Comparison of ENCODE assay signal across 13 mouse cellular contexts in the genomic region with DNA sequence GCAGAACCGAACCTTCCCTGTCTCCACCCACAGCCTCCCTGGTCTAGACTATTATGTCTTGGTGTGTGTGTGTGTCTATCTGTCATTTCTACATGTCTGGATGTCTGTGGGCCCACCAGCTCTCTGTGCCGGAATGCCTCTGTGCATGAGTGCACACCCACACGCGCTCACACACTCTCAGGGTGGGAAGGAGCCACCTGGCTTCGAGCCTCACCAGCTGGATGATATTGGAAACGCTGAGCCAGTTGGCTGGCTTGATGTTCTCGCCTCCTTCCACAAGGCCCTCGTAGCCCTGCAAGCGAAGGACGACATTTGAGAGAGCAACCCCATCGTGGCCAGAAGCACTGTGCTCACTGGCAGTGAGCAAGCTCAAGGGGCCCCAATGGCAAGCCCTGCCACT. TPM values are rescaled to one million over a fixed set of nuclear protein-coding genes. Genes with fewer than 3 reads are reported as not detected.
DNase-seq lines count a peak whose midpoint lies in the region; ATAC-seq and TF ChIP-seq lines count a peak whose summit lies in the region.
"Had no signal": no experiment of that assay in that cellular context is flagged by ENCODE, and none has a peak within 500 bp of the region (broad histone marks: within the 10 kb centered on the region; RNA-seq: fewer than 3 reads in every experiment).

No protein-coding gene starts in this region.

- H3K27ac ChIP-seq in heart, embryonic 12.5 days (ENCODE audit: poor library complexity, severe bottlenecking): no peak overlapping the region
- no peak overlapping the region for H3K27ac ChIP-seq in kidney, adult 2 months (ENCODE audit: insufficient read depth, low read depth, low read length)
- H3K27ac ChIP-seq: embryonic facial prominence, embryonic 12.5 days; liver, embryonic 14.5 days; midbrain, embryonic 12.5 days had no signal

- H3K4me1 ChIP-seq in heart, embryonic 12.5 days (replicated peaks): peaks cover 23% of the 10 kb centered on the region
- peaks cover 5% of the 10 kb centered on the region; the same call in 1 of the 2 replicates for H3K4me1 ChIP-seq in kidney, adult 2 months (ENCODE audit: control insufficient read depth, insufficient read depth, low read length)

- peaks cover 85% of the 10 kb centered on the region for H3K36me3 ChIP-seq in heart, embryonic 12.5 days
- H3K36me3 ChIP-seq in kidney, adult 2 months (ENCODE audit: control insufficient read depth, insufficient read depth, low read length): no peaks in the 10 kb centered on the region

- peak; percentile 57 to 69 for DNase-seq in heart, adult 18-20 months
- DNase-seq in gastrocnemius, postnatal 10 days: peak; percentile 54
- DNase-seq in layer of hippocampus, postnatal 10 days (ENCODE audit: low spot score in 2 of 2): peak; percentile 74 to 77
- DNase-seq in right cerebral cortex, adult 2 months (ENCODE audit: low spot score in 2 of 2): peak; percentile 92
- no peak for DNase-seq in kidney, adult 9 months
- DNase-seq in kidney, adult 2 months: no peak
- DNase-seq in ovary, postnatal 36 days (ENCODE audit: low spot score): no peak
- DNase-seq: kidney, adult 18-20 months had no signal

- H3K4me2 ChIP-seq in heart, embryonic 12.5 days: no peak overlapping the region
- H3K4me2 ChIP-seq: embryonic facial prominence, embryonic 12.5 days; midbrain, embryonic 12.5 days had no signal

- no peaks in the 10 kb centered on the region for H3K9me3 ChIP-seq in heart, embryonic 12.5 days (replicated peaks)
- H3K9me3 ChIP-seq: embryonic facial prominence, embryonic 12.5 days; midbrain, embryonic 12.5 days had no signal

- TF ChIP-seq CTCF in kidney, adult 2 months (conservative IDR thresholded peaks at IDR 0.05; ENCODE audit: insufficient read depth, insufficient read length, low read depth, low read length): no peak

- ATAC-seq in heart, embryonic 12.5 days (ENCODE audit: insufficient number of reproducible peaks, low FRiP score): no peak

- no peaks in the 10 kb centered on the region for H3K27me3 ChIP-seq in heart, embryonic 12.5 days (replicated peaks)
- H3K27me3 ChIP-seq in kidney, adult 2 months (replicated peaks; ENCODE audit: control insufficient read depth, insufficient read depth, low read length): no peaks in the 10 kb centered on the region
- H3K27me3 ChIP-seq: embryonic facial prominence, embryonic 12.5 days; midbrain, embryonic 12.5 days had no signal

- H3K4me3 ChIP-seq in heart, embryonic 12.5 days: no peak overlapping the region
- no peak overlapping the region for H3K4me3 ChIP-seq in kidney, adult 2 months (ENCODE audit: insufficient read depth, low read depth, low read length)
- H3K4me3 ChIP-seq: embryonic facial prominence, embryonic 12.5 days; midbrain, embryonic 12.5 days had no signal

- WGBS in heart, embryonic 12.5 days: 94% methylated on average over 11 of the region's 11 CpGs
- WGBS in kidney, adult 2 months: 61% methylated on average over 11 of the region's 11 CpGs

- no peak for TF ChIP-seq POLR2A in kidney, adult 2 months (IDR thresholded peaks at IDR 0.05; ENCODE audit: low read depth, low read length)

- H3K9ac ChIP-seq in heart, embryonic 12.5 days: no peak overlapping the region
- H3K9ac ChIP-seq: embryonic facial prominence, embryonic 12.5 days; liver, embryonic 14.5 days; midbrain, embryonic 12.5 days had no signal

RNA-seq across cellular contexts. Expression of a gene that starts 8.1 kb away (rescaled TPM):
- total RNA-seq in heart, adult 18-20 months (2021): 100 to 1,000 TPM; 114 to 120 TPM
- polyA plus RNA-seq in heart, embryonic 12.5 days (2016; fragmentation: Nextera tagmentation; extraction: Ambion mirVana): 220 and 226 TPM in 2 replicates
- total RNA-seq in gastrocnemius, postnatal 10 days (2021): 10 to 100 TPM in 1 of 2 experiments, 1 to 10 TPM in 1; 9.7 to 12.2 TPM
- 100 to 1,000 TPM; 112 to 116 TPM for total RNA-seq in layer of hippocampus, postnatal 10 days (2021)
- polyA plus RNA-seq in kidney, adult 2 months (2012; rRNA removed): 100 and 107 TPM in 2 replicates

RNA-seq across cellular contexts. Expression of a gene that starts 23.5 kb away (rescaled TPM):
- 1 to 10 TPM; 8.8 to 9.8 TPM for total RNA-seq in heart, adult 18-20 months (2021)
- 14.8 and 15.6 TPM in 2 replicates for polyA plus RNA-seq in heart, embryonic 12.5 days (2016; fragmentation: Nextera tagmentation; extraction: Ambion mirVana)
- total RNA-seq in gastrocnemius, postnatal 10 days (2021): 1 to 10 TPM; 5.1 to 6.3 TPM
- 10 to 100 TPM; 32.7 to 42.5 TPM for total RNA-seq in layer of hippocampus, postnatal 10 days (2021)
- 60.5 and 75.3 TPM in 2 replicates for polyA plus RNA-seq in kidney, adult 2 months (2012; rRNA removed)

RNA-seq across cellular contexts. Expression of a gene that starts 31.4 kb away (rescaled TPM):
- total RNA-seq in heart, adult 18-20 months (2021): 1 to 10 TPM in 1 of 2 experiments, under 1 TPM in 1; 0.99 to 1.5 TPM
- polyA plus RNA-seq in heart, embryonic 12.5 days (2016; fragmentation: Nextera tagmentation; extraction: Ambion mirVana): 0.19 and 0.32 TPM in 2 replicates
- total RNA-seq in gastrocnemius, postnatal 10 days (2021): under 1 TPM; 0.26 to 0.75 TPM
- total RNA-seq in layer of hippocampus, postnatal 10 days (2021): 10 to 100 TPM; 26.0 to 27.3 TPM
- 0.53 and 1.2 TPM in 2 replicates for polyA plus RNA-seq in kidney, adult 2 months (2012; rRNA removed)

RNA-seq across cellular contexts. Expression of a gene that starts 40.0 kb away (rescaled TPM):
- total RNA-seq in heart, adult 18-20 months (2021): not detected
- not detected in 2 replicates for polyA plus RNA-seq in heart, embryonic 12.5 days (2016; fragmentation: Nextera tagmentation; extraction: Ambion mirVana)
- total RNA-seq in gastrocnemius, postnatal 10 days (2021): not detected
- total RNA-seq in layer of hippocampus, postnatal 10 days (2021): not detected
- polyA plus RNA-seq in kidney, adult 2 months (2012; rRNA removed): 0.34 and 1.1 TPM in 2 replicates
- polyA plus RNA-seq: heart, embryonic 14.5 days; midbrain, embryonic 12.5 days had no signal

RNA-seq across cellular contexts. Expression of a gene that starts 41.6 kb away (rescaled TPM):
- total RNA-seq in heart, adult 18-20 months (2021): not detected
- 0.42 TPM in 1 of 2 replicates, not detected in the other for polyA plus RNA-seq in heart, embryonic 12.5 days (2016; fragmentation: Nextera tagmentation; extraction: Ambion mirVana)
- total RNA-seq in gastrocnemius, postnatal 10 days (2021): not detected
- under 1 TPM; 0.36 to 0.50 TPM for total RNA-seq in layer of hippocampus, postnatal 10 days (2021)
- polyA plus RNA-seq in kidney, adult 2 months (2012; rRNA removed): 0.23 and 0.41 TPM in 2 replicates
- polyA plus RNA-seq: liver, embryonic 14.5 days had no signal

Comparison
In these comparisons a context has a peak if more than half of its experiments do, and no peak if none do; other contexts are left out.
1. DNase-seq: peak in heart, adult 18-20 months (2 of 2), gastrocnemius, postnatal 10 days (single experiment), layer of hippocampus, postnatal 10 days (2 of 2) and right cerebral cortex, adult 2 months (2 of 2); none in kidney, adult 9 months (single experiment), kidney, adult 2 months (single experiment) and ovary, postnatal 36 days (single experiment).
2. RNA of a gene that starts 8.1 kb away (total RNA-seq): 114 to 120 TPM in heart, adult 18-20 months and 112 to 116 TPM in layer of hippocampus, postnatal 10 days; 9.7 to 12.2 TPM in gastrocnemius, postnatal 10 days; every median in the first group is over 4 times any median in the second.
3. RNA of a gene that starts 31.4 kb away (total RNA-seq): 26.0 to 27.3 TPM in layer of hippocampus, postnatal 10 days; 0.99 to 1.5 TPM in heart, adult 18-20 months and 0.26 to 0.75 TPM in gastrocnemius, postnatal 10 days; every median in the first group is over 10 times any median in the second.